Mouse (Mus musculus): ENCODE measurements around the gene Ripply1. TPM values are rescaled to one million over a fixed set of nuclear protein-coding genes. Genes with fewer than 3 reads are reported as not detected.

Gene Ripply1
- polyA plus RNA-seq, 1 experiment from 2014 or later = not detected

Other genes with a start within 250 kb of the Ripply1 start
- 27.6 and 29.0 TPM in 2 replicates for gene Rnf128, start 219.0 kb downstream of the Ripply1 start, polyA plus RNA-seq (2014; fragmentation: Nextera tagmentation; extraction: Ambion mirVana)
- gene Tbc1d8b, start 97.4 kb downstream of the Ripply1 start, polyA plus RNA-seq (2014; fragmentation: Nextera tagmentation; extraction: Ambion mirVana) = 1.9 and 2.0 TPM in 2 replicates
- gene Gm15013, start 67.9 kb downstream of the Ripply1 start, polyA plus RNA-seq (2014; fragmentation: Nextera tagmentation; extraction: Ambion mirVana) = 0.27 TPM in 1 of 2 replicates, not detected in the other
- not detected in 2 replicates for gene Cldn2, start 18.5 kb upstream of the Ripply1 start, polyA plus RNA-seq (2014; fragmentation: Nextera tagmentation; extraction: Ambion mirVana)
- gene Morc4, start 89.3 kb upstream of the Ripply1 start, polyA plus RNA-seq (2014; fragmentation: Nextera tagmentation; extraction: Ambion mirVana) = 10.2 and 10.3 TPM in 2 replicates
- 6.6 and 7.2 TPM in 2 replicates for gene Rbm41, start 216.2 kb upstream of the Ripply1 start, polyA plus RNA-seq (2014; fragmentation: Nextera tagmentation; extraction: Ambion mirVana)

Measured in heart, embryonic 11.5 days (tissue).